Mouse (Mus musculus) stomach, embryonic 14.5 days (tissue): Measurements from ENCODE around the gene Arhgap44. TPM values are rescaled to one million over a fixed set of nuclear protein-coding genes. Genes with fewer than 3 reads are reported as not detected.

Source experiments
- ATAC-seq: fragments of 200-750 bp; cut with Nextera tagmentation; 2 replicates; pipeline ENCODE4 v1.8.0; 2017; ENCODE audit warnings: low read depth, moderate TSS enrichment; ENCODE audit not compliant: insufficient number of reproducible peaks, insufficient read depth, low FRiP score
- H3K27ac ChIP-seq: fragments of 300-500 bp; sonication (generic); 2 replicates; pipeline ENCODE4 v1.5.1; 2014; ENCODE audit warnings: mild to moderate bottlenecking, low read length, moderate library complexity, mixed read lengths
- H3K27me3 ChIP-seq: fragments of 300-500 bp; sonication (generic); 2 replicates; pipeline ENCODE4 v1.6.1; 2014; ENCODE audit warnings: low read length, control low read depth, mixed read lengths; ENCODE audit not compliant: control insufficient read depth, insufficient read depth
- H3K36me3 ChIP-seq: fragments of 300-500 bp; sonication (generic); 2 replicates; pipeline ENCODE4 v1.6.1; 2014; ENCODE audit warnings: mild to moderate bottlenecking, control low read depth, low read length, moderate library complexity, mixed read lengths; ENCODE audit not compliant: control insufficient read depth, insufficient read depth
- H3K4me1 ChIP-seq: fragments of 300-500 bp; sonication (generic); 2 replicates; pipeline ENCODE4 v1.6.1; 2014; ENCODE audit warnings: low read length, control low read depth, mixed read lengths; ENCODE audit not compliant: control insufficient read depth, insufficient read depth
- H3K4me2 ChIP-seq: fragments of 300-500 bp; sonication (generic); replicated peaks from 2 replicates; pipeline ENCODE4 v1.6.1; 2014; ENCODE audit warnings: low read depth, low read length, control low read depth
- H3K4me3 ChIP-seq: fragments of 300-500 bp; sonication (generic); 2 replicates; pipeline ENCODE4 v1.5.1; 2014; ENCODE audit warnings: low read depth, low read length, control low read depth
- H3K9ac ChIP-seq: fragments of 300-500 bp; sonication (generic); replicated peaks from 2 replicates; pipeline ENCODE4 v1.6.1; 2014; ENCODE audit warnings: low read depth, mild to moderate bottlenecking, control low read depth, low read length, moderate library complexity, mixed read lengths
- H3K9me3 ChIP-seq: fragments of 300-500 bp; sonication (generic); 2 replicates; pipeline ENCODE4 v1.6.1; 2016; ENCODE audit warnings: low read depth, low read length, control low read depth; ENCODE audit not compliant: control insufficient read depth
- WGBS: fragments of 180-500 bp; shearing (Covaris S2); extraction: QIAGEN DNeasy Blood & Tissue Kit; methylation state at CpG from one replicate; pipeline ENCODE4 v1.1.7; 2014; 5-methylcytosine and 5-hydroxymethylcytosine counted together
- polyA plus RNA-seq: library from polyadenylated mRNA; unstranded; fragments of >200 nt; fragmentation: Nextera tagmentation; extraction: Ambion mirVana; gene quantifications from 2 replicates; pipeline ENCODE4 v1.2.1, GENCODE M21; 2014

The Arhgap44 gene
- 7.5 and 9.1 TPM in 2 replicates for polyA plus RNA-seq

- H3K4me3 ChIP-seq, result peak within 1 kb of the TSS; percentile 85
- no peak within 1 kb of the TSS for H3K27ac ChIP-seq
- ATAC-seq, result peak; percentile 86
- H3K9ac ChIP-seq, result peak within 1 kb of the TSS; percentile 65
- H3K27me3 ChIP-seq, result no peaks in the 10 kb centered on the region
- under 1% methylated on average over 25 of the region's 27 CpGs for WGBS
- no peaks in the 10 kb centered on the region for H3K36me3 ChIP-seq
- peak within 1 kb of the TSS; percentile 97 for H3K4me2 ChIP-seq
- H3K4me1 ChIP-seq, result no peaks in the 10 kb centered on the region; the same call in 1 of the 2 replicates
- H3K9me3 ChIP-seq, result no peaks in the 10 kb centered on the region
These were observed at the start of gene Arhgap44 for GRCm38 (mm10) chr11:65162767-65163120. Gene Arhgap44, minus strand, starts transcription at chr11:65162961.

GRCm38 (mm10) chr11:65211701-65212100, 48.9 kb upstream of the Arhgap44 start:
- Histone ChIP-seq H3K9ac (no peak overlapping the region), H3K4me2 (no peak overlapping the region), H3K27ac (no peak overlapping the region), H3K4me3 (no peak overlapping the region), H3K36me3 (no peaks in the 10 kb centered on the region; the same call in 1 of the 2 replicates), H3K4me1 (0 out of 2 replicates have a peak, but pooled peaks cover 3% of the 10 kb centered on the region), H3K9me3 (no peaks in the 10 kb centered on the region), H3K27me3 (no peaks in the 10 kb centered on the region)
- WGBS, result 47% methylated on average over 6 of the region's 6 CpGs
- ATAC-seq, result no peak

GRCm38 (mm10) chr11:65209441-65209840, 46.7 kb upstream of the Arhgap44 start:
- Histone ChIP-seq H3K27me3 (no peaks in the 10 kb centered on the region), H3K4me3 (no peak overlapping the region), H3K9ac (no peak overlapping the region), H3K4me2 (no peak overlapping the region), H3K4me1 (no peaks in the 10 kb centered on the region), H3K27ac (no peak overlapping the region), H3K36me3 (no peaks in the 10 kb centered on the region; the same call in 1 of the 2 replicates), H3K9me3 (no peaks in the 10 kb centered on the region)
- WGBS, result 39% methylated on average over 6 of the region's 6 CpGs
- no peak for ATAC-seq

GRCm38 (mm10) chr11:65205306-65205705, 42.5 kb upstream of the Arhgap44 start:
- H3K4me3 ChIP-seq, result no peak overlapping the region

GRCm38 (mm10) chr11:65204651-65205050, 41.9 kb upstream of the Arhgap44 start:
- Histone ChIP-seq H3K36me3 (no peaks in the 10 kb centered on the region), H3K9me3 (no peaks in the 10 kb centered on the region), H3K4me1 (no peaks in the 10 kb centered on the region), H3K27me3 (no peaks in the 10 kb centered on the region), H3K9ac (no peak overlapping the region), H3K4me3 (no peak overlapping the region), H3K27ac (no peak overlapping the region), H3K4me2 (no peak overlapping the region)
- ATAC-seq, result no peak
- 71% methylated on average over 13 of the region's 13 CpGs for WGBS

More at GRCm38 (mm10) chr11:65205306-65205705, 42.5 kb upstream of the Arhgap44 start:
- Histone ChIP-seq H3K9me3 (no peaks in the 10 kb centered on the region), H3K4me1 (no peaks in the 10 kb centered on the region), H3K9ac (no peak overlapping the region), H3K27me3 (no peaks in the 10 kb centered on the region), H3K27ac (no peak overlapping the region), H3K4me2 (no peak overlapping the region), H3K36me3 (no peaks in the 10 kb centered on the region)
- WGBS, result 84% methylated on average over 5 of the region's 5 CpGs
- no peak for ATAC-seq

GRCm38 (mm10) chr11:65203020-65203419, 40.3 kb upstream of the Arhgap44 start:
- Histone ChIP-seq H3K4me3 (no peak overlapping the region), H3K27ac (no peak overlapping the region), H3K4me2 (no peak overlapping the region), H3K36me3 (no peaks in the 10 kb centered on the region), H3K4me1 (no peaks in the 10 kb centered on the region), H3K9ac (no peak overlapping the region), H3K27me3 (no peaks in the 10 kb centered on the region), H3K9me3 (no peaks in the 10 kb centered on the region)
- no peak for ATAC-seq
- WGBS, result 68% methylated on average over 1 of the region's 1 CpGs

GRCm38 (mm10) chr11:65202236-65202635, 39.5 kb upstream of the Arhgap44 start:
- WGBS, result 46% methylated on average over 5 of the region's 5 CpGs
- ATAC-seq, result no peak
- Histone ChIP-seq H3K9me3 (no peaks in the 10 kb centered on the region), H3K27ac (no peak overlapping the region), H3K4me2 (no peak overlapping the region), H3K27me3 (no peaks in the 10 kb centered on the region), H3K4me3 (no peak overlapping the region), H3K4me1 (no peaks in the 10 kb centered on the region), H3K36me3 (no peaks in the 10 kb centered on the region), H3K9ac (no peak overlapping the region)

GRCm38 (mm10) chr11:65198026-65198425, 35.3 kb upstream of the Arhgap44 start:
- WGBS, result 84% methylated on average over 3 of the region's 3 CpGs
- no peaks in the 10 kb centered on the region for H3K27me3 ChIP-seq
- no peaks in the 10 kb centered on the region for H3K9me3 ChIP-seq
- no peaks in the 10 kb centered on the region for H3K4me1 ChIP-seq
- H3K36me3 ChIP-seq, result 0 out of 2 replicates have a peak, but pooled peaks cover 2% of the 10 kb centered on the region
- no peak overlapping the region for H3K9ac ChIP-seq
- H3K27ac ChIP-seq, result no peak overlapping the region
- H3K4me2 ChIP-seq, result no peak overlapping the region
- no peak overlapping the region for H3K4me3 ChIP-seq
- no peak for ATAC-seq

- Histone ChIP-seq H3K27me3 (no peaks in the 10 kb centered on the region), H3K9me3 (no peaks in the 10 kb centered on the region), H3K4me1 (no peaks in the 10 kb centered on the region), H3K27ac (no peak overlapping the region), H3K4me2 (no peak overlapping the region), H3K4me3 (no peak overlapping the region), H3K9ac (no peak overlapping the region), H3K36me3 (0 out of 2 replicates have a peak, but pooled peaks cover 2% of the 10 kb centered on the region)
- no peak for ATAC-seq
- 3% methylated on average over 3 of the region's 3 CpGs for WGBS
These were observed 34.5 kb upstream of the Arhgap44 start for GRCm38 (mm10) chr11:65197280-65197679.
